Mouse (Mus musculus): ENCODE data around the gene Trim9. TPM values are rescaled to one million over a fixed set of nuclear protein-coding genes. Genes with fewer than 3 reads are reported as not detected.

Trim9 gene
- polyA plus RNA-seq, 1 experiment from 2014 or later = 4.0 TPM

GRCm38 (mm10) chr12:70212501-70212900, 134.9 kb downstream of the Trim9 start:
- Histone ChIP-seq H3K9ac (replicated peaks; ENCODE audit: low read length) (no peak overlapping the region), H3K9me3 (replicated peaks; ENCODE audit: control insufficient read depth, low read length) (no peaks in the 10 kb centered on the region), H3K4me1 (ENCODE audit: control insufficient read depth, insufficient read depth, low read length) (no peaks in the 10 kb centered on the region), H3K4me2 (ENCODE audit: low read depth, low read length) (no peak overlapping the region), H3K27me3 (ENCODE audit: control insufficient read depth, insufficient read depth, low read length) (no peaks in the 10 kb centered on the region), H3K27ac (replicated peaks; ENCODE audit: low read depth, low read length) (no peak overlapping the region), H3K36me3 (replicated peaks; ENCODE audit: control insufficient read depth, insufficient read depth, low read depth, low read length) (no peaks in the 10 kb centered on the region), H3K4me3 (ENCODE audit: low read depth, low read length) (no peak overlapping the region)
- DNase-seq (ENCODE audit: low spot score) (no peak), ATAC-seq (replicated peaks; ENCODE audit: insufficient number of reproducible peaks, low FRiP score, low TSS enrichment, low read depth) (no peak)
- 89% methylated on average over 4 of the region's 4 CpGs for WGBS

GRCm38 (mm10) chr12:70208214-70208613, 139.2 kb downstream of the Trim9 start:
- Histone ChIP-seq H3K27me3 (ENCODE audit: control insufficient read depth, insufficient read depth, low read length) (no peaks in the 10 kb centered on the region), H3K9ac (replicated peaks; ENCODE audit: low read length) (no peak overlapping the region), H3K36me3 (replicated peaks; ENCODE audit: control insufficient read depth, insufficient read depth, low read depth, low read length) (no peaks in the 10 kb centered on the region), H3K9me3 (replicated peaks; ENCODE audit: control insufficient read depth, low read length) (no peaks in the 10 kb centered on the region), H3K27ac (replicated peaks; ENCODE audit: low read depth, low read length) (no peak overlapping the region), H3K4me1 (ENCODE audit: control insufficient read depth, insufficient read depth, low read length) (no peaks in the 10 kb centered on the region), H3K4me3 (ENCODE audit: low read depth, low read length) (no peak overlapping the region), H3K4me2 (ENCODE audit: low read depth, low read length) (no peak overlapping the region)
- no peak for DNase-seq (ENCODE audit: low spot score)
- no peak for ATAC-seq (replicated peaks; ENCODE audit: insufficient number of reproducible peaks, low FRiP score, low TSS enrichment, low read depth)
- 69% methylated on average over 5 of the region's 5 CpGs for WGBS

GRCm38 (mm10) chr12:70204433-70204832, 143.0 kb downstream of the Trim9 start:
- no peak for ATAC-seq (replicated peaks; ENCODE audit: insufficient number of reproducible peaks, low FRiP score, low TSS enrichment, low read depth)
- Histone ChIP-seq H3K27me3 (ENCODE audit: control insufficient read depth, insufficient read depth, low read length) (no peaks in the 10 kb centered on the region), H3K9ac (replicated peaks; ENCODE audit: low read length) (no peak overlapping the region), H3K27ac (replicated peaks; ENCODE audit: low read depth, low read length) (no peak overlapping the region), H3K4me1 (ENCODE audit: control insufficient read depth, insufficient read depth, low read length) (no peaks in the 10 kb centered on the region), H3K4me3 (ENCODE audit: low read depth, low read length) (no peak overlapping the region), H3K4me2 (ENCODE audit: low read depth, low read length) (no peak overlapping the region), H3K9me3 (replicated peaks; ENCODE audit: control insufficient read depth, low read length) (no peaks in the 10 kb centered on the region), H3K36me3 (replicated peaks; ENCODE audit: control insufficient read depth, insufficient read depth, low read depth, low read length) (no peaks in the 10 kb centered on the region)
- whole genome bisulfite sequencing = 78% methylated on average over 8 of the region's 8 CpGs
- no peak for DNase-seq (ENCODE audit: low spot score)

GRCm38 (mm10) chr12:70201926-70202529, 145.4 kb downstream of the Trim9 start:
- no peaks in the 10 kb centered on the region for H3K9me3 ChIP-seq (replicated peaks; ENCODE audit: control insufficient read depth, low read length)
- no peaks in the 10 kb centered on the region for H3K36me3 ChIP-seq (replicated peaks; ENCODE audit: control insufficient read depth, insufficient read depth, low read depth, low read length)
- no peaks in the 10 kb centered on the region for H3K4me1 ChIP-seq (ENCODE audit: control insufficient read depth, insufficient read depth, low read length)
- H3K9ac ChIP-seq (replicated peaks; ENCODE audit: low read length) = no peak overlapping the region
- no peak overlapping the region for H3K27ac ChIP-seq (replicated peaks; ENCODE audit: low read depth, low read length)
- 77% methylated on average over 5 of the region's 5 CpGs for WGBS
- DNase-seq (ENCODE audit: low spot score) (no peak), ATAC-seq (replicated peaks; ENCODE audit: insufficient number of reproducible peaks, low FRiP score, low TSS enrichment, low read depth) (no peak)
- H3K4me3 ChIP-seq (ENCODE audit: low read depth, low read length) = no peak overlapping the region
- H3K27me3 ChIP-seq (ENCODE audit: control insufficient read depth, insufficient read depth, low read length) = no peaks in the 10 kb centered on the region
- H3K4me2 ChIP-seq (ENCODE audit: low read depth, low read length) = no peak overlapping the region

- no peak overlapping the region for H3K9ac ChIP-seq (replicated peaks; ENCODE audit: low read length)
- H3K9me3 ChIP-seq (replicated peaks; ENCODE audit: control insufficient read depth, low read length) = no peaks in the 10 kb centered on the region
- WGBS = 83% methylated on average over 5 of the region's 5 CpGs
- ATAC-seq (replicated peaks; ENCODE audit: insufficient number of reproducible peaks, low FRiP score, low TSS enrichment, low read depth) (no peak), DNase-seq (ENCODE audit: low spot score) (no peak)
- H3K36me3 ChIP-seq (replicated peaks; ENCODE audit: control insufficient read depth, insufficient read depth, low read depth, low read length) = no peaks in the 10 kb centered on the region
- H3K4me3 ChIP-seq (ENCODE audit: low read depth, low read length) = no peak overlapping the region
- no peaks in the 10 kb centered on the region for H3K4me1 ChIP-seq (ENCODE audit: control insufficient read depth, insufficient read depth, low read length)
- H3K4me2 ChIP-seq (ENCODE audit: low read depth, low read length) = no peak overlapping the region
- no peak overlapping the region for H3K27ac ChIP-seq (replicated peaks; ENCODE audit: low read depth, low read length)
- no peaks in the 10 kb centered on the region for H3K27me3 ChIP-seq (ENCODE audit: control insufficient read depth, insufficient read depth, low read length)
These were observed 151.1 kb downstream of the Trim9 start for GRCm38 (mm10) chr12:70196341-70196740.

GRCm38 (mm10) chr12:70195426-70195825, 152.0 kb downstream of the Trim9 start:
- H3K4me1 ChIP-seq (ENCODE audit: control insufficient read depth, insufficient read depth, low read length) = no peaks in the 10 kb centered on the region
- no peak overlapping the region for H3K9ac ChIP-seq (replicated peaks; ENCODE audit: low read length)
- H3K4me2 ChIP-seq (ENCODE audit: low read depth, low read length) = no peak overlapping the region
- no peaks in the 10 kb centered on the region for H3K9me3 ChIP-seq (replicated peaks; ENCODE audit: control insufficient read depth, low read length)
- no peaks in the 10 kb centered on the region for H3K36me3 ChIP-seq (replicated peaks; ENCODE audit: control insufficient read depth, insufficient read depth, low read depth, low read length)
- H3K4me3 ChIP-seq (ENCODE audit: low read depth, low read length) = no peak overlapping the region
- H3K27ac ChIP-seq (replicated peaks; ENCODE audit: low read depth, low read length) = no peak overlapping the region
- ATAC-seq (replicated peaks; ENCODE audit: insufficient number of reproducible peaks, low FRiP score, low TSS enrichment, low read depth) (no peak), DNase-seq (ENCODE audit: low spot score) (no peak)
- WGBS = 94% methylated on average over 6 of the region's 6 CpGs
- no peaks in the 10 kb centered on the region for H3K27me3 ChIP-seq (ENCODE audit: control insufficient read depth, insufficient read depth, low read length)

Other genes with a start within 250 kb of the Trim9 start
- gene Nin, start 233.9 kb downstream of the Trim9 start, polyA plus RNA-seq (2014; fragmentation: Nextera tagmentation; extraction: Ambion mirVana) = 10.2 and 10.3 TPM in 2 replicates
- gene Abhd12b, start 193.5 kb downstream of the Trim9 start, polyA plus RNA-seq (2014; fragmentation: Nextera tagmentation; extraction: Ambion mirVana) = 0.32 TPM in 1 of 2 replicates, not detected in the other
- gene Pygl, start 116.1 kb downstream of the Trim9 start, polyA plus RNA-seq (2014; fragmentation: Nextera tagmentation; extraction: Ambion mirVana) = 10.7 and 11.2 TPM in 2 replicates
- gene Tmx1, start 105.5 kb upstream of the Trim9 start, polyA plus RNA-seq (2014; fragmentation: Nextera tagmentation; extraction: Ambion mirVana) = 109 and 117 TPM in 2 replicates